Mouse (Mus musculus): ENCODE measurements at regions not wholly inside any gene's neighbourhood (a gene's known extent, or its start where the extent isn't known, plus 50 kb on each side); places are given as distances from the start of the nearest gene placed in this dataset.

- Histone ChIP-seq H3K27me3 (ENCODE audit: insufficient read depth, low read length) (no peaks in the 10 kb centered on the region), H3K9me3 (replicated peaks; ENCODE audit: low read length) (no peaks in the 10 kb centered on the region), H3K4me3 (replicated peaks; ENCODE audit: low read depth, low read length) (no peak overlapping the region), H3K4me1 (replicated peaks; ENCODE audit: insufficient read depth, low read length) (peaks cover 33% of the 10 kb centered on the region), H3K36me3 (ENCODE audit: insufficient read depth, low read length) (no peaks in the 10 kb centered on the region), H3K4me2 (ENCODE audit: low read length) (no peak overlapping the region), H3K27ac (no peak overlapping the region), H3K9ac (ENCODE audit: low read depth, low read length) (no peak overlapping the region)
- ATAC-seq (replicated peaks; ENCODE audit: low FRiP score, low read depth): no peak
- DNase-seq (ENCODE audit: low spot score): no peak
- WGBS: 92% methylated on average over 4 of the region's 4 CpGs
- no peak for TF ChIP-seq CTCF (IDR thresholded peaks at IDR 0.05; ENCODE audit: low read depth)
These were observed 117.2 kb downstream of the Zfp36l1 start for GRCm38 (mm10) chr12:79995521-79996094.

- peaks cover 44% of the 10 kb centered on the region for H3K4me1 ChIP-seq (replicated peaks; ENCODE audit: insufficient read depth, low read length)
- H3K4me3 ChIP-seq (replicated peaks; ENCODE audit: low read depth, low read length): no peak overlapping the region
- H3K9ac ChIP-seq (ENCODE audit: low read depth, low read length): no peak overlapping the region
- TF ChIP-seq CTCF (IDR thresholded peaks at IDR 0.05; ENCODE audit: low read depth): no peak
- peak; percentile 96 for DNase-seq (ENCODE audit: low spot score)
- peak overlapping the region; percentile 87 for H3K27ac ChIP-seq
- H3K36me3 ChIP-seq (ENCODE audit: insufficient read depth, low read length): no peaks in the 10 kb centered on the region
- H3K4me2 ChIP-seq (ENCODE audit: low read length): no peak overlapping the region
- H3K27me3 ChIP-seq (ENCODE audit: insufficient read depth, low read length): no peaks in the 10 kb centered on the region
- peak; percentile 79 for ATAC-seq (replicated peaks; ENCODE audit: low FRiP score, low read depth)
- 36% methylated on average over 5 of the region's 5 CpGs for WGBS
- no peaks in the 10 kb centered on the region for H3K9me3 ChIP-seq (replicated peaks; ENCODE audit: low read length)
These were observed 118.8 kb downstream of the Zfp36l1 start for GRCm38 (mm10) chr12:79993821-79994571.

- TF ChIP-seq CTCF (IDR thresholded peaks at IDR 0.05; ENCODE audit: low read depth): no peak
- no peak overlapping the region for H3K27ac ChIP-seq
- 66% methylated on average over 5 of the region's 5 CpGs for WGBS
These were observed 121.5 kb downstream of the Zfp36l1 start for GRCm38 (mm10) chr12:79991279-79991678.

GRCm38 (mm10) chr12:79990751-79991150, 122.1 kb downstream of the Zfp36l1 start:
- ATAC-seq (replicated peaks; ENCODE audit: low FRiP score, low read depth) (no peak), DNase-seq (ENCODE audit: low spot score) (no peak)
- Histone ChIP-seq H3K9me3 (replicated peaks; ENCODE audit: low read length) (no peaks in the 10 kb centered on the region), H3K9ac (ENCODE audit: low read depth, low read length) (no peak overlapping the region), H3K4me3 (replicated peaks; ENCODE audit: low read depth, low read length) (no peak overlapping the region), H3K27ac (no peak overlapping the region), H3K36me3 (ENCODE audit: insufficient read depth, low read length) (no peaks in the 10 kb centered on the region), H3K4me2 (ENCODE audit: low read length) (no peak overlapping the region), H3K27me3 (ENCODE audit: insufficient read depth, low read length) (no peaks in the 10 kb centered on the region), H3K4me1 (replicated peaks; ENCODE audit: insufficient read depth, low read length) (peaks cover 49% of the 10 kb centered on the region)
- 66% methylated on average over 4 of the region's 4 CpGs for WGBS
- no peak for TF ChIP-seq CTCF (IDR thresholded peaks at IDR 0.05; ENCODE audit: low read depth)

More at GRCm38 (mm10) chr12:79991279-79991678, 121.5 kb downstream of the Zfp36l1 start:
- no peak overlapping the region for H3K4me2 ChIP-seq (ENCODE audit: low read length)
- no peaks in the 10 kb centered on the region for H3K36me3 ChIP-seq (ENCODE audit: insufficient read depth, low read length)
- H3K9ac ChIP-seq (ENCODE audit: low read depth, low read length): no peak overlapping the region
- H3K4me1 ChIP-seq (replicated peaks; ENCODE audit: insufficient read depth, low read length): peaks cover 49% of the 10 kb centered on the region
- H3K27me3 ChIP-seq (ENCODE audit: insufficient read depth, low read length): no peaks in the 10 kb centered on the region
- no peak for ATAC-seq (replicated peaks; ENCODE audit: low FRiP score, low read depth)
- H3K9me3 ChIP-seq (replicated peaks; ENCODE audit: low read length): no peaks in the 10 kb centered on the region
- DNase-seq (ENCODE audit: low spot score): no peak
- H3K4me3 ChIP-seq (replicated peaks; ENCODE audit: low read depth, low read length): no peak overlapping the region

GRCm38 (mm10) chr12:79989582-79990110, 123.2 kb downstream of the Zfp36l1 start:
- WGBS: 46% methylated on average over 9 of the region's 9 CpGs
- no peak overlapping the region for H3K9ac ChIP-seq (ENCODE audit: low read depth, low read length)

More at GRCm38 (mm10) chr12:79989582-79990110, 123.2 kb downstream of the Zfp36l1 start:
- H3K27ac ChIP-seq: 0 out of 2 replicates have a peak overlapping the region, but pooled peaks have one; percentile 47
- ATAC-seq (replicated peaks; ENCODE audit: low FRiP score, low read depth) (0 out of 2 replicates have a peak, but pooled peaks have one; percentile 38), DNase-seq (ENCODE audit: low spot score) (no peak)
- no peak overlapping the region for H3K4me3 ChIP-seq (replicated peaks; ENCODE audit: low read depth, low read length)
- H3K36me3 ChIP-seq (ENCODE audit: insufficient read depth, low read length): no peaks in the 10 kb centered on the region
- H3K27me3 ChIP-seq (ENCODE audit: insufficient read depth, low read length): no peaks in the 10 kb centered on the region
- no peak overlapping the region for H3K4me2 ChIP-seq (ENCODE audit: low read length)
- 0 out of 2 replicates have a peak, but pooled peaks have one; percentile 35 for TF ChIP-seq CTCF (IDR thresholded peaks at IDR 0.05; ENCODE audit: low read depth)
- no peaks in the 10 kb centered on the region for H3K9me3 ChIP-seq (replicated peaks; ENCODE audit: low read length)
- peaks cover 50% of the 10 kb centered on the region for H3K4me1 ChIP-seq (replicated peaks; ENCODE audit: insufficient read depth, low read length)

All from kidney, postnatal 0 days (tissue).